Mouse (Mus musculus): ENCODE measurements around the gene Ccr1. TPM values are rescaled to one million over a fixed set of nuclear protein-coding genes. Genes with fewer than 3 reads are reported as not detected.
"Not testable (repeated sequence)": the region's sequence is repeated elsewhere in the genome, so short reads cannot be mapped to it uniquely, and the experiment has no call there.

Ccr1 gene
- total and polyA plus RNA-seq, 3 experiments, result 0.07 TPM; not detected in 2

DNA sequence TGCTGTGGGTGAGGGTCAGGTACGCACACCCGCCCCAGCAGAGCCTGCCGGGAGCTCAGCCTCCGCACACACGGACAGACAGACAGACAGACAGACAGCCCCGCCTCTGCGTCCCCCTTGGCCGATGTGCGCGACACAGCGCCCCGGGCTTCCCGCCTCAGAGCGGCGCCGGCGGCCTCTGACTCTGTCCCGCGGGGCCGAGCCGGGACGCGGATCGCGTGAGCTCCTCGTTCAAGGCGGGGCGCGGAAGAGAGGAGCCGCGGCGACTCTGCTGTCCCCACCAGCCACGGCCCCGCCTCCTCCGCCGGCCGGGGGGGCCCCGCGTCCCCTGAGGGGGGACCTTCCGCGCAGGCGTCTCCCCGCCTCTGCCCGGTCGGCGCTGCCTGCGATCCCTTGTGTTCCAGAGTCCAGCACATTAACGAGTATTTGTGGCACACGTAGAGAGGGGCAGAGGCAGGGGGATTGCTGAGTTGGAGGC is 43.9 kb downstream of the Ccr1 start:
- Histone ChIP-seq H3K4me3 (ENCODE audit: control insufficient read depth in 1 of 2, insufficient read depth in 1 of 2, low read depth in 2 of 2, low read length in 2 of 2) (peak overlapping the region; percentile 47 to 51; a peak in 3 of 4 replicates), H3K4me1 (ENCODE audit: control insufficient read depth in 1 of 2, insufficient read depth in 2 of 2, low read length in 2 of 2) (peaks cover 16 to 26% of the 10 kb centered on the region in 2 experiments), H3K9me3 (replicated peaks; ENCODE audit: insufficient read depth, low read length) (no peaks in the 10 kb centered on the region), H3K36me3 (ENCODE audit: control insufficient read depth in 1 of 2, insufficient read depth in 2 of 2, low read length in 2 of 2) (peaks cover 0 to 16% of the 10 kb centered on the region in 2 experiments; a peak in 2 of 4 replicates), H3K27ac (ENCODE audit: control insufficient read depth, low read depth, low read length) (peak overlapping the region; percentile 22), H3K9ac (ENCODE audit: control insufficient read depth, low read depth, low read length, poor library complexity, severe bottlenecking) (peak overlapping the region; percentile 63), H3K27me3 (ENCODE audit: control insufficient read depth in 1 of 2, insufficient read depth in 2 of 2, low read length in 2 of 2) (no peaks in the 10 kb centered on the region), H3K79me2 (ENCODE audit: control insufficient read depth, insufficient read depth, low read length, poor library complexity) (no peaks in the 10 kb centered on the region)
- TF ChIP-seq MYC (IDR thresholded peaks at IDR 0.05; ENCODE audit: low read depth, low read length), result no peak
- TF ChIP-seq ZMIZ1 (IDR thresholded peaks at IDR 0.05; ENCODE audit: low read depth, low read length), result no peak
- TF ChIP-seq MEF2A (IDR thresholded peaks at IDR 0.05; ENCODE audit: extremely low read depth, insufficient replicate concordance, low read depth, low read length, poor library complexity, severe bottlenecking), result no peak
- no peak for TF ChIP-seq MAZ (IDR thresholded peaks at IDR 0.05; ENCODE audit: low read depth, low read length)
- peak; percentile 94 for DNase-seq (ENCODE audit: low read depth, low spot score)

DNA sequence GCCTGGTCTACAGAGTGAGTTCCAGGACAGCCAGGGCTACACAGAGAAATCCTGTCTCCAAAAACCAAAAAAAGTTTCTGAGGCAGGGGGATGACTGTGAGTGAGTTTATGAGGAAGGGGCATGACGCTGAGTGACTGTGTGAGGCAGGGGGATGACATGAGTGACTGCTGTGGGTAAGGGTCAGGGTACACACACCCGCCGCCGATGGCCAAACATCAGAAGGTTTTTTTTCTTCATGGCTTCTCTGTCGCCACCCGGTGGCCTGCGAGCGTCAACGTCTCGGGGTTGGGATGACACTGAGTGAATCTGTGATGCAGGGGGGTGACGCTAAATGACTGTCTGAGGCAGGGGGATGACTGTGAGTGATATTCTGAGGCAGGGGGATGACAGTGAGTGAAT is 44.5 kb downstream of the Ccr1 start:
- not testable (repeated sequence) for H3K27ac ChIP-seq (ENCODE audit: control insufficient read depth, low read depth, low read length); H3K79me2 ChIP-seq (ENCODE audit: control insufficient read depth, insufficient read depth, low read length, poor library complexity); H3K27me3 ChIP-seq (ENCODE audit: control insufficient read depth in 1 of 2, insufficient read depth in 2 of 2, low read length in 2 of 2); H3K9me3 ChIP-seq (replicated peaks; ENCODE audit: insufficient read depth, low read length); H3K9ac ChIP-seq (ENCODE audit: control insufficient read depth, low read depth, low read length, poor library complexity, severe bottlenecking)
- Histone ChIP-seq H3K4me3 (ENCODE audit: control insufficient read depth in 1 of 2, insufficient read depth in 1 of 2, low read depth in 2 of 2, low read length in 2 of 2) (peak overlapping the region in 1 of 2 experiments; percentile 47; a peak in 1 of 4 replicates), H3K36me3 (ENCODE audit: control insufficient read depth in 1 of 2, insufficient read depth in 2 of 2, low read length in 2 of 2) (peaks cover 0 to 12% of the 10 kb centered on the region in 2 experiments; a peak in 2 of 4 replicates), H3K4me1 (ENCODE audit: control insufficient read depth in 1 of 2, insufficient read depth in 2 of 2, low read length in 2 of 2) (peaks cover 10 to 22% of the 10 kb centered on the region in 2 experiments)
- peak; percentile 76 for DNase-seq (ENCODE audit: low read depth, low spot score)

DNA sequence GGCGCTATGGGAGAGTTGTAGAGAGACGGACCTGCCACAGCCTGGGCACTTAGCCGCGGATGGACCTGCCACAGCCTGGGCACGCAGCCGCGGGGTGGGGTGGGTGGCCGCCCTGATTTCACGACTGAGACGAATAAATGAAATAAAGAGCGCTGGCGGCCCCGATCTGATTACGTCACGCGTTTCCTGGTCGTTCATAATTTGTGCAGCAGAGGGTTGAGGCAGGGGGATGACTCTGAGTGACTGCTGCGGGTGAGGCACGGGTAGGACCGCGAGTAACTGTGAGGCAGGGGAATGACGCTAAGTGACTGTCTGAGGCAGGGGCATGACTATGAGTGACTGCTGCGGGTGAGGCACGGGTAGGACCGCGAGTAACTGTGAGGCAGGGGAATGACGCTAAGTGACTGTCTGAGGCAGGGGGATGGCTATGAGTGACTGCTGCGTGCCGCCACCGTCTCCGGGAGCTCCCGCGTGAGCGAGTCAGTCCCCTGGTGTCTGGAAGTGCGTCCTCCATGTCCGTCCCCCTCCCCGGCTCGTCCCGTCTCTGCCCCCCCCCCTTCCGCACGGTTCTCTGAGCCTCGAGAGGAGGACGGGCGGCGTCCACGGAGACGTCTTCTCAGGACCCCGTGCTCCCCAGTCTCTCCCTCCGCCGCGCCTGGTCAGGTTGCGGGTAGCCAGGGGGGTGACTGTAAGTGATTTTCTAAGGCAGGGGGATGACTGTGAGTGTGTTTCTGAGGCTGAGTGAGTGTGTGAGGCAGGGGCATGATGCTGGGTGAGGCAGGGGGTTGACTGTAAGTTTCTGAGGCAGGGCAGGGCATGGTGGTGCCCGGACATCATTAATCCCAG is 45.1 kb downstream of the Ccr1 start:
- Histone ChIP-seq H3K4me3 (ENCODE audit: control insufficient read depth in 1 of 2, insufficient read depth in 1 of 2, low read depth in 2 of 2, low read length in 2 of 2) (no peak overlapping the region), H3K9me3 (replicated peaks; ENCODE audit: insufficient read depth, low read length) (no peaks in the 10 kb centered on the region), H3K27ac (ENCODE audit: control insufficient read depth, low read depth, low read length) (no peak overlapping the region), H3K27me3 (ENCODE audit: control insufficient read depth in 1 of 2, insufficient read depth in 2 of 2, low read length in 2 of 2) (no peaks in the 10 kb centered on the region), H3K4me1 (ENCODE audit: control insufficient read depth in 1 of 2, insufficient read depth in 2 of 2, low read length in 2 of 2) (peaks cover 7 to 15% of the 10 kb centered on the region in 2 experiments), H3K9ac (ENCODE audit: control insufficient read depth, low read depth, low read length, poor library complexity, severe bottlenecking) (no peak overlapping the region), H3K36me3 (ENCODE audit: control insufficient read depth in 1 of 2, insufficient read depth in 2 of 2, low read length in 2 of 2) (peaks cover 0 to 8% of the 10 kb centered on the region in 2 experiments; a peak in 2 of 4 replicates), H3K79me2 (ENCODE audit: control insufficient read depth, insufficient read depth, low read length, poor library complexity) (no peaks in the 10 kb centered on the region)
- DNase-seq (ENCODE audit: low read depth, low spot score), result peak; percentile 52
- no peak for TF ChIP-seq USF1 (IDR thresholded peaks at IDR 0.05; ENCODE audit: low read depth, low read length)
- TF ChIP-seq ZNF384 (IDR thresholded peaks at IDR 0.05; ENCODE audit: low read depth, low read length), result no peak
- TF ChIP-seq SIN3A (IDR thresholded peaks at IDR 0.05; ENCODE audit: low read length), result no peak
- TF ChIP-seq ZKSCAN1 (IDR thresholded peaks at IDR 0.05; ENCODE audit: low read depth, low read length), result no peak
- TF ChIP-seq POLR2AphosphoS5 (IDR thresholded peaks at IDR 0.05; ENCODE audit: borderline replicate concordance, low read depth, low read length), result no peak
- TF ChIP-seq CTCF (IDR thresholded peaks at IDR 0.05 in 2 of 3, conservative IDR thresholded peaks at IDR 0.05 in 1 of 3; ENCODE audit: control insufficient read depth in 1 of 3, insufficient read depth in 1 of 3, low read depth in 2 of 3, low read length in 3 of 3, poor library complexity in 1 of 3, severe bottlenecking in 1 of 3), result no peak
- TF ChIP-seq ZMIZ1 (IDR thresholded peaks at IDR 0.05; ENCODE audit: low read depth, low read length), result no peak
- TF ChIP-seq MXI1 (IDR thresholded peaks at IDR 0.05; ENCODE audit: low read depth, low read length), result no peak
- no peak for TF ChIP-seq ELF1 (IDR thresholded peaks at IDR 0.05; ENCODE audit: low read depth, low read length)
- no peak for TF ChIP-seq ZC3H11A (IDR thresholded peaks at IDR 0.05; ENCODE audit: low read depth, low read length)
- no peak for TF ChIP-seq POLR2A (IDR thresholded peaks at IDR 0.05; ENCODE audit: control insufficient read depth in 1 of 2, insufficient read depth in 1 of 2, low read depth in 1 of 2, low read length in 2 of 2, poor library complexity in 1 of 2)
- no peak for TF ChIP-seq MEF2A (IDR thresholded peaks at IDR 0.05; ENCODE audit: extremely low read depth, insufficient replicate concordance, low read depth, low read length, poor library complexity, severe bottlenecking)
- no peak for TF ChIP-seq USF2 (IDR thresholded peaks at IDR 0.05; ENCODE audit: borderline replicate concordance in 1 of 2, insufficient read depth in 1 of 2, low read depth in 1 of 2, low read length in 2 of 2)
- TF ChIP-seq NRF1 (IDR thresholded peaks at IDR 0.05; ENCODE audit: insufficient read depth, low read depth, low read length, poor library complexity, severe bottlenecking), result no peak
- TF ChIP-seq EP300 (IDR thresholded peaks at IDR 0.05; ENCODE audit: low read depth in 1 of 2, low read length in 2 of 2), result no peak
- TF ChIP-seq KAT2A (conservative IDR thresholded peaks at IDR 0.05; ENCODE audit: low read depth, low read length), result no peak
- no peak for TF ChIP-seq MYB (IDR thresholded peaks at IDR 0.05; ENCODE audit: low read depth, low read length)
- TF ChIP-seq BHLHE40 (IDR thresholded peaks at IDR 0.05; ENCODE audit: borderline replicate concordance, low read depth, low read length), result no peak

Data from MEL (cell line).